Mouse (Mus musculus): ENCODE results near the gene Sgcd. TPM values are rescaled to one million over a fixed set of nuclear protein-coding genes. Genes with fewer than 3 reads are reported as not detected.
"Not testable (repeated sequence)": the region's sequence is repeated elsewhere in the genome, so short reads cannot be mapped to it uniquely, and the experiment has no call there.

The Sgcd gene
- total and polyA plus RNA-seq, 2 experiments from 2014 or later = 4.6 to 51.3 TPM

GRCm38 (mm10) chr11:47574635-47575034, 414.1 kb downstream of the Sgcd start:
- Histone ChIP-seq H3K9me3 (ENCODE audit: low read length) (no peaks in the 10 kb centered on the region), H3K9ac (replicated peaks; ENCODE audit: low read length, poor library complexity, severe bottlenecking) (no peak overlapping the region), H3K36me3 (ENCODE audit: insufficient read depth, low read length) (no peaks in the 10 kb centered on the region), H3K4me1 (ENCODE audit: insufficient read depth, low read length) (no peaks in the 10 kb centered on the region), H3K4me2 (ENCODE audit: low read depth, low read length, poor library complexity, severe bottlenecking) (no peak overlapping the region), H3K27ac (ENCODE audit: low read depth, low read length) (no peak overlapping the region), H3K27me3 (ENCODE audit: insufficient read depth, low read length) (no peaks in the 10 kb centered on the region), H3K4me3 (ENCODE audit: low read depth, low read length) (no peak overlapping the region)
- DNase-seq (ENCODE audit: low spot score) = peak; percentile 47
- no peak for TF ChIP-seq CTCF (IDR thresholded peaks at IDR 0.05)
- WGBS = 63% methylated on average over 4 of the region's 4 CpGs
- no peak for ATAC-seq (ENCODE audit: low FRiP score)

- H3K27me3 ChIP-seq (ENCODE audit: insufficient read depth, low read length) = no peaks in the 10 kb centered on the region
- H3K9ac ChIP-seq (replicated peaks; ENCODE audit: low read length, poor library complexity, severe bottlenecking) = no peak overlapping the region
- no peaks in the 10 kb centered on the region for H3K4me1 ChIP-seq (ENCODE audit: insufficient read depth, low read length)
- H3K36me3 ChIP-seq (ENCODE audit: insufficient read depth, low read length) = no peaks in the 10 kb centered on the region
- 82% methylated on average over 1 of the region's 1 CpGs for WGBS
- H3K27ac ChIP-seq (ENCODE audit: low read depth, low read length) = no peak overlapping the region
- DNase-seq (ENCODE audit: low spot score) = no peak
- no peak for TF ChIP-seq CTCF (IDR thresholded peaks at IDR 0.05)
- H3K9me3 ChIP-seq (ENCODE audit: low read length) = no peaks in the 10 kb centered on the region
- ATAC-seq (ENCODE audit: low FRiP score) = no peak
- H3K4me2 ChIP-seq (ENCODE audit: low read depth, low read length, poor library complexity, severe bottlenecking) = no peak overlapping the region
- H3K4me3 ChIP-seq (ENCODE audit: low read depth, low read length) = no peak overlapping the region
Observed at GRCm38 (mm10) chr11:47568488-47568887, 420.3 kb downstream of the Sgcd start.

GRCm38 (mm10) chr11:47566156-47566555, 422.6 kb downstream of the Sgcd start:
- Histone ChIP-seq H3K4me1 (ENCODE audit: insufficient read depth, low read length) (no peaks in the 10 kb centered on the region), H3K4me3 (ENCODE audit: low read depth, low read length) (no peak overlapping the region), H3K9ac (replicated peaks; ENCODE audit: low read length, poor library complexity, severe bottlenecking) (no peak overlapping the region), H3K4me2 (ENCODE audit: low read depth, low read length, poor library complexity, severe bottlenecking) (no peak overlapping the region), H3K9me3 (ENCODE audit: low read length) (no peaks in the 10 kb centered on the region), H3K27me3 (ENCODE audit: insufficient read depth, low read length) (no peaks in the 10 kb centered on the region), H3K36me3 (ENCODE audit: insufficient read depth, low read length) (no peaks in the 10 kb centered on the region), H3K27ac (ENCODE audit: low read depth, low read length) (no peak overlapping the region)
- no peak for DNase-seq (ENCODE audit: low spot score)
- TF ChIP-seq CTCF (IDR thresholded peaks at IDR 0.05) = no peak
- ATAC-seq (ENCODE audit: low FRiP score) = no peak
- WGBS = 57% methylated on average over 3 of the region's 3 CpGs

- WGBS = 10% methylated on average over 1 of the region's 1 CpGs
- no peaks in the 10 kb centered on the region for H3K27me3 ChIP-seq (ENCODE audit: insufficient read depth, low read length)
- no peak overlapping the region for H3K9ac ChIP-seq (replicated peaks; ENCODE audit: low read length, poor library complexity, severe bottlenecking)
- DNase-seq (ENCODE audit: low spot score) (no peak), ATAC-seq (ENCODE audit: low FRiP score) (no peak)
- no peaks in the 10 kb centered on the region for H3K36me3 ChIP-seq (ENCODE audit: insufficient read depth, low read length)
- no peak overlapping the region for H3K4me2 ChIP-seq (ENCODE audit: low read depth, low read length, poor library complexity, severe bottlenecking)
- no peak for TF ChIP-seq CTCF (IDR thresholded peaks at IDR 0.05)
- no peaks in the 10 kb centered on the region for H3K9me3 ChIP-seq (ENCODE audit: low read length)
- no peaks in the 10 kb centered on the region for H3K4me1 ChIP-seq (ENCODE audit: insufficient read depth, low read length)
- no peak overlapping the region for H3K27ac ChIP-seq (ENCODE audit: low read depth, low read length)
- no peak overlapping the region for H3K4me3 ChIP-seq (ENCODE audit: low read depth, low read length)
Observed at GRCm38 (mm10) chr11:47524845-47525244, 463.9 kb downstream of the Sgcd start.

GRCm38 (mm10) chr11:47508047-47508446, 480.7 kb downstream of the Sgcd start:
- ATAC-seq (ENCODE audit: low FRiP score) (no peak), DNase-seq (ENCODE audit: low spot score) (no peak)
- Histone ChIP-seq H3K4me2 (ENCODE audit: low read depth, low read length, poor library complexity, severe bottlenecking) (no peak overlapping the region), H3K9me3 (ENCODE audit: low read length) (no peaks in the 10 kb centered on the region), H3K27ac (ENCODE audit: low read depth, low read length) (no peak overlapping the region), H3K9ac (replicated peaks; ENCODE audit: low read length, poor library complexity, severe bottlenecking) (no peak overlapping the region), H3K36me3 (ENCODE audit: insufficient read depth, low read length) (no peaks in the 10 kb centered on the region), H3K4me3 (ENCODE audit: low read depth, low read length) (no peak overlapping the region), H3K27me3 (ENCODE audit: insufficient read depth, low read length) (no peaks in the 10 kb centered on the region), H3K4me1 (ENCODE audit: insufficient read depth, low read length) (no peaks in the 10 kb centered on the region)
- TF ChIP-seq CTCF (IDR thresholded peaks at IDR 0.05) = no peak
- 60% methylated on average over 6 of the region's 6 CpGs for WGBS

GRCm38 (mm10) chr11:47503236-47503635, 485.5 kb downstream of the Sgcd start:
- DNase-seq (ENCODE audit: low spot score); H3K9ac ChIP-seq (replicated peaks; ENCODE audit: low read length, poor library complexity, severe bottlenecking); H3K36me3 ChIP-seq (ENCODE audit: insufficient read depth, low read length); ATAC-seq (ENCODE audit: low FRiP score); H3K27ac ChIP-seq (ENCODE audit: low read depth, low read length); H3K27me3 ChIP-seq (ENCODE audit: insufficient read depth, low read length); H3K4me2 ChIP-seq (ENCODE audit: low read depth, low read length, poor library complexity, severe bottlenecking); H3K4me3 ChIP-seq (ENCODE audit: low read depth, low read length); H3K4me1 ChIP-seq (ENCODE audit: insufficient read depth, low read length); H3K9me3 ChIP-seq (ENCODE audit: low read length): not testable (repeated sequence)
